Mouse (Mus musculus) layer of hippocampus, adult 9-11 months (tissue): ENCODE measurements at regions not wholly inside any gene's neighbourhood (a gene's known extent, or its start where the extent isn't known, plus 50 kb on each side); places are given as distances from the start of the nearest gene placed in this dataset.

Source experiments
- DNase-seq: peaks from one replicate; pipeline ENCODE4 v3.0.0; 2022

- DNase-seq = no peak
These were observed 61.4 kb upstream of the Map4k3 start for GRCm38 (mm10) chr17:80789706-80790105.

GRCm38 (mm10) chr17:80789000-80789399 lies 60.7 kb upstream of the Map4k3 start:
- no peak for DNase-seq

DNA sequence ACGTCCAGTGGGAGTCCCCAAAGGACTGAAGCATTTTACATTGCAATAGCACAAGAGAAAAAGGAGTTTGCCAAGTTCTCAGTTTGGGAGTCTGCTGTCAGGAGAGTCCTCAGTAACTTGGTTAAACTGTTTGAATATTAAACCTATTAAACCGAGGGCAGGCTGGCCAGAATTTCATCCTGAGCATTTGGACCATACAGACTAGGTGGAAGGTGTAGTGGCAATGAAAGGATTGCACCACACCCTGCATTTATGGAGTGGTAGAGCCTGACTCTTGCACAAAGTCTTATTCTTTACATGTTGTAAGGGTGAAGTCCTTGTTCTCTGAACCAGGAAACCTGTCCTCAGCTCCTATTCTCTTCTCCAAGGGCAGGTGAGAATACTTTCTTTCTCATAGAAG lies 58.6 kb upstream of the Map4k3 start:
- no peak for DNase-seq

DNA sequence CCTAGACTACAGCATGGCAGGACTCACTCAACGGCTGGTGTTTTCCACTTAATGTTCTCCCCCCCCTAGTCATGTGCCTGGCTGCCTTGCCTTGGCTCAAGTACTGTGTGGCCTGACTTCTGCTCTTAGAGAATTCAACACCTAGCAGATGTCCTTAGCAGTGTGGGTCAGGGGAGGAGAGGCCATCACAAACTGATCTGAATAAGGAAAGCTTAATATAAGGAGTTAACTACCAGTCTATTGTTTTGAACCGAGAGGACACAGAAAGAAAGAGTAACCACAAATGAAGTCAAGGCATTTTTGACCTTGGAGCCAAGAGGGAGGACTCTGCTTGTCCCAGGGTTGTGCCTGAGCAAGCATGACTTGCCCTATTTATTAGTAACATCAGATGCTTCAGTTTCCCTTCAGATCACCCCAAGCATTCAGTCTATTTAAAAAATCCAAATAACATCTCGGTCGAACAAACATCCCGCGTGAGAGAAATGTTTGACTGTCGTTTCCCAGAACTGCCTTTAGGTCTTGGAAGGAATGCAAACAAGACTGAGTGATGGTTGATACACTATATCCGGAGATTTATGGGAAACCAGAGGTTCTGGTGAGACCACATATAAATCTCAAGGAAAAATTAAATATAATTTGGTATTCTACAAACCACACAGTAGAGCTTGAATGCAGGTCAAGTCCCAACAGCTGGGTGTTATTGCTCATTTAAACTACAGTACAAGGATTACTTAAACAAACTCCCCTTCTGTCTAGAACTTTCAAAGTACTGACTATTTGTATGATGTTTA lies 58.0 kb upstream of the Map4k3 start:
- no peak for DNase-seq

- no peak for DNase-seq
These were observed 57.2 kb upstream of the Map4k3 start for GRCm38 (mm10) chr17:80785476-80785875.

- no peak for DNase-seq
These were observed 56.8 kb upstream of the Map4k3 start for GRCm38 (mm10) chr17:80785049-80785448.

GRCm38 (mm10) chr17:80782233-80782632 lies 53.9 kb upstream of the Map4k3 start:
- no peak for DNase-seq

DNA sequence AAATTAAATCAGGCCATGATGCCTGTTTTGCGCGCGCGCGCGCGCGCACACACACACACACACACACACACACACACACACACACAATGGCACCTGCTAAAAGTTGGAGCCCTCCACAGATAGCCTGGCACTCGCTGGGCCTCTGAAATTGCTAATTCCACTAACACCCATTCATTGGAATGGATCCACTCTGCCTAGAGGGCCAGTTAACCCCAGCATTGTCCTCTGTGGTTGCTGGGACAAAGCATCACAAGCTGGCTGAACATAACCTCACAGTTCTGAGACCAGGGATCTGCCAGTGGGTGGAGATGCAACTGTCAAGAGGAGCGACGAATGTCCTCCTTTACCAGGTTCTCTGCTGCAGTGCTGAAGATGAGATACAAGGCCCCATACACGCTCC lies 53.3 kb upstream of the Map4k3 start:
- DNase-seq = no peak

GRCm38 (mm10) chr17:80780303-80780702 lies 52.0 kb upstream of the Map4k3 start:
- no peak for DNase-seq

- no peak for DNase-seq
These were observed 51.5 kb upstream of the Map4k3 start for GRCm38 (mm10) chr17:80779782-80780181.
